Mouse (Mus musculus) c-Kit-positive CD71-positive TER-119-positive erythroid progenitor cells, embryonic 14.5 days (primary cell): Measurements from ENCODE around the gene Hba-x.
"Not testable (repeated sequence)": the region's sequence is repeated elsewhere in the genome, so short reads cannot be mapped to it uniquely, and the experiment has no call there.

Experiments used
- DNase-seq: peaks from one replicate; pipeline ENCODE4 v3.0.0-alpha.2; 2013; ENCODE audit warnings: low spot score

The Hba-x gene

GRCm38 (mm10) chr11:32285887-32286286 lies 9.7 kb downstream of the Hba-x start:
- not testable (repeated sequence) for DNase-seq

GRCm38 (mm10) chr11:32286695-32287492 lies 10.7 kb downstream of the Hba-x start, which contains the start of gene Hbq1b:
Gene Hbq1b, plus strand, starts transcription at chr11:32286965.
- peak; percentile 80 for DNase-seq

- no peak for DNase-seq
Measured at GRCm38 (mm10) chr11:32287493-32287825, 11.3 kb downstream of the Hba-x start.

- DNase-seq, result not testable (repeated sequence)
Measured at GRCm38 (mm10) chr11:32292819-32293218, 16.6 kb downstream of the Hba-x start.

GRCm38 (mm10) chr11:32293479-32293878 lies 17.3 kb downstream of the Hba-x start:
- DNase-seq, result peak; percentile 66

GRCm38 (mm10) chr11:32296203-32296602 lies 20.0 kb downstream of the Hba-x start, which contains the start of gene Hba-a2:
Gene Hba-a2, plus strand, starts transcription at chr11:32296489.
- DNase-seq, result not testable (repeated sequence)

- peak; percentile 71 for DNase-seq
Measured at GRCm38 (mm10) chr11:32297417-32297816, 21.2 kb downstream of the Hba-x start.

GRCm38 (mm10) chr11:32297866-32298531 lies 21.8 kb downstream of the Hba-x start:
- peak; percentile 78 for DNase-seq

- peak; percentile 62 for DNase-seq
Measured at GRCm38 (mm10) chr11:32298532-32298918, 22.3 kb downstream of the Hba-x start.

- not testable (repeated sequence) for DNase-seq
Measured at GRCm38 (mm10) chr11:32299865-32300264, 23.7 kb downstream of the Hba-x start, which contains the start of gene Hbq1a. Gene Hbq1a, plus strand, starts transcription at chr11:32300069.

- DNase-seq, result no peak
Measured at GRCm38 (mm10) chr11:32300279-32301267, 24.4 kb downstream of the Hba-x start.

GRCm38 (mm10) chr11:32301506-32301905 lies 25.3 kb downstream of the Hba-x start:
- DNase-seq, result no peak

- no peak for DNase-seq
Measured at GRCm38 (mm10) chr11:32302824-32303419, 26.7 kb downstream of the Hba-x start.

- no peak for DNase-seq
Measured at GRCm38 (mm10) chr11:32303455-32303854, 27.3 kb downstream of the Hba-x start.

GRCm38 (mm10) chr11:32307006-32307405 lies 30.8 kb downstream of the Hba-x start:
- DNase-seq, result no peak

- no peak for DNase-seq
Measured at GRCm38 (mm10) chr11:32309446-32309845, 33.2 kb downstream of the Hba-x start.

GRCm38 (mm10) chr11:32309928-32310327 lies 33.7 kb downstream of the Hba-x start:
- DNase-seq, result no peak

GRCm38 (mm10) chr11:32316009-32316408 lies 39.8 kb downstream of the Hba-x start:
- DNase-seq, result no peak

GRCm38 (mm10) chr11:32320507-32321195 lies 44.5 kb downstream of the Hba-x start:
- no peak for DNase-seq

- peak; percentile 84 for DNase-seq
Measured at GRCm38 (mm10) chr11:32321196-32321565, 45.0 kb downstream of the Hba-x start.

GRCm38 (mm10) chr11:32324609-32325008 lies 48.4 kb downstream of the Hba-x start:
- DNase-seq, result peak; percentile 75
